Mouse (Mus musculus) C2C12 (cell line): ENCODE data around the gene Sel1l.

ENCODE experiments used
- CEBPB ChIP-seq: IDR thresholded peaks from one replicate; pipeline ENCODE4 v1.6.1; 2011; ENCODE audit warnings: low read depth, mild to moderate bottlenecking, control low read depth, moderate library complexity
- CTCF ChIP-seq: IDR thresholded peaks from one replicate; pipeline ENCODE4 v1.5.1; 2011; ENCODE audit not compliant: control insufficient read depth, insufficient read depth, insufficient read length
- FOSL1 ChIP-seq: IDR thresholded peaks from one replicate; pipeline ENCODE4 v1.8.0; 2011; ENCODE audit warnings: mild to moderate bottlenecking, low read length; ENCODE audit not compliant: poor library complexity, insufficient read depth, severe bottlenecking
- MAX ChIP-seq: IDR thresholded peaks from one replicate; pipeline ENCODE4 v1.6.1; 2011; ENCODE audit warnings: mild to moderate bottlenecking, control low read depth
- MYOD1 ChIP-seq: IDR thresholded peaks from one replicate; pipeline ENCODE4 v1.6.1; 2011; ENCODE audit warnings: low read depth; ENCODE audit not compliant: control insufficient read depth, insufficient read length
- USF1 ChIP-seq: IDR thresholded peaks from one replicate; pipeline ENCODE4 v1.6.1; 2011; ENCODE audit warnings: low read depth, mild to moderate bottlenecking, control low read depth, moderate library complexity

GRCm38 (mm10) chr12:91799821-91800335 lies 49.1 kb downstream of the Sel1l start:
- TF ChIP-seq CTCF (no peak), USF1 (no peak), MAX (no peak), FOSL1 (no peak), MYOD1 (no peak), CEBPB (no peak)
